Mouse (Mus musculus): ENCODE measurements around the gene Scamp3. TPM values are rescaled to one million over a fixed set of nuclear protein-coding genes. Genes with fewer than 3 reads are reported as not detected.
A peak's percentile ranks its signal among the peaks of the same experiment; 100 is the strongest.

Scamp3 gene
- polyA plus RNA-seq, 1 experiment from 2014 or later = 141 TPM

DNA sequence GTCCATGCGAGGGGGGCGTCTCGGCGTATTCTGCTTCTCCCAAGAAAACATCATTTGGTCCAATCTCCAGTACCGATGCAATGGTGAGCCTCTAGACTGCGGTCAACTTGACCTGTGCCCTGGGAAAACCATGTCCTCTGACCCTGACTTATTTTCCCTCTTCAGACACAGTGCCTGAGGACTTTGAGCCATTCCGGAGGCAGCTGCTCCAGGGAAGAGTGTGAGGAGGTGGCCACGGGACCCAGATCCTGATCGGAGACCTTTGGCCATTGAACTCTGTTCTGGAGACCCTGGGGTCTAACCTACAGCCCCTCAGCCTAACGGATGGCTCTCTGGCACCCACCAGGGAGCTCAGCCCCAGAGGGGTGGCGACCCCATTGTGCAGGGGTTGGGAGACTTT, 49.1 kb downstream of the Scamp3 start:
- Histone ChIP-seq H3K4me2 (ENCODE audit: low read depth, low read length) (0 out of 2 replicates have a peak overlapping the region, but pooled peaks have one; percentile 72), H3K4me1 (ENCODE audit: control insufficient read depth, insufficient read depth, low read length) (peaks cover 26% of the 10 kb centered on the region), H3K36me3 (ENCODE audit: control insufficient read depth, insufficient read depth, low read length) (no peaks in the 10 kb centered on the region), H3K27ac (ENCODE audit: low read length) (no peak overlapping the region), H3K4me3 (ENCODE audit: low read length) (no peak overlapping the region), H3K9me3 (ENCODE audit: control insufficient read depth, low read length) (no peaks in the 10 kb centered on the region), H3K9ac (ENCODE audit: low read depth, low read length) (no peak overlapping the region), H3K27me3 (replicated peaks; ENCODE audit: control insufficient read depth, insufficient read depth, low read length) (peaks cover 4% of the 10 kb centered on the region; the same call in 1 of the 2 replicates)
- WGBS = 34% methylated on average over 11 of the region's 11 CpGs
- ATAC-seq = no peak

DNA sequence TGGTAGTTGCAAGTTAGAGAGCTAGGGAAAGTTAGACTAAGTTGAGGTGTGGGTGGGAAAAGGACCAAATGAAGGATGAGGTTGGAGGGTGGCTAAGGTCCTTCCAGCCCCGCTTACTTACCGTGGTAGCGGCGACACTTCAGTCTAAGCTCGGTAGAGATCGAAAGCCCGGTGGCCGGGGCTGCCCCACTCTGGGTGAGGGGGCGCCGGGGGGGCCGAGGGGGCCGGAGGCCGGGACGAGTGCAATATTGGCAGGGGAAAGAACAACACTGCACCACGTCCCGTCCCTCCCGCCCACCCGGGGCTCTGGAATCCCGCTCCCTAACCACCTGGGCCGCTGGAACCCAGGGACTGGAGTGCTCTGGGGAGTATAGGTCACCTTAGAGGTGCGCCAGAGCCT, 49.6 kb downstream of the Scamp3 start, which contains the start of gene Mtx1:
Mtx1 (minus strand) TSS at position 189 of the 400 bp plus-strand sequence.
- no peaks in the 10 kb centered on the region for H3K9me3 ChIP-seq (ENCODE audit: control insufficient read depth, low read length)
- no peak; the same call in 1 of the 2 replicates for ATAC-seq
- WGBS = 9% methylated on average over 21 of the region's 21 CpGs
- peaks cover 26% of the 10 kb centered on the region for H3K4me1 ChIP-seq (ENCODE audit: control insufficient read depth, insufficient read depth, low read length)
- peak within 1 kb of the TSS; percentile 28; the same call in 1 of the 2 replicates for H3K27ac ChIP-seq (ENCODE audit: low read length)
- no peaks in the 10 kb centered on the region for H3K36me3 ChIP-seq (ENCODE audit: control insufficient read depth, insufficient read depth, low read length)
- H3K4me3 ChIP-seq (ENCODE audit: low read length) = peak within 1 kb of the TSS; percentile 47
- peaks cover 4% of the 10 kb centered on the region; the same call in 1 of the 2 replicates for H3K27me3 ChIP-seq (replicated peaks; ENCODE audit: control insufficient read depth, insufficient read depth, low read length)
- peak within 1 kb of the TSS; percentile 58 for H3K9ac ChIP-seq (ENCODE audit: low read depth, low read length)
- H3K4me2 ChIP-seq (ENCODE audit: low read depth, low read length) = peak within 1 kb of the TSS; percentile 72

GRCm38 (mm10) chr3:89227307-89228179, 50.3 kb downstream of the Scamp3 start:
- peak overlapping the region; percentile 72 for H3K4me2 ChIP-seq (ENCODE audit: low read depth, low read length)
- WGBS = 6% methylated on average over 41 of the region's 41 CpGs
- peak; percentile 61 for ATAC-seq
- peak overlapping the region; percentile 47 for H3K4me3 ChIP-seq (ENCODE audit: low read length)
- H3K27me3 ChIP-seq (replicated peaks; ENCODE audit: control insufficient read depth, insufficient read depth, low read length) = peaks cover 4% of the 10 kb centered on the region; the same call in 1 of the 2 replicates
- H3K4me1 ChIP-seq (ENCODE audit: control insufficient read depth, insufficient read depth, low read length) = peaks cover 29% of the 10 kb centered on the region
- H3K9me3 ChIP-seq (ENCODE audit: control insufficient read depth, low read length) = no peaks in the 10 kb centered on the region
- H3K9ac ChIP-seq (ENCODE audit: low read depth, low read length) = peak overlapping the region; percentile 58
- peak overlapping the region; percentile 28; the same call in 1 of the 2 replicates for H3K27ac ChIP-seq (ENCODE audit: low read length)
- no peaks in the 10 kb centered on the region for H3K36me3 ChIP-seq (ENCODE audit: control insufficient read depth, insufficient read depth, low read length)

DNA sequence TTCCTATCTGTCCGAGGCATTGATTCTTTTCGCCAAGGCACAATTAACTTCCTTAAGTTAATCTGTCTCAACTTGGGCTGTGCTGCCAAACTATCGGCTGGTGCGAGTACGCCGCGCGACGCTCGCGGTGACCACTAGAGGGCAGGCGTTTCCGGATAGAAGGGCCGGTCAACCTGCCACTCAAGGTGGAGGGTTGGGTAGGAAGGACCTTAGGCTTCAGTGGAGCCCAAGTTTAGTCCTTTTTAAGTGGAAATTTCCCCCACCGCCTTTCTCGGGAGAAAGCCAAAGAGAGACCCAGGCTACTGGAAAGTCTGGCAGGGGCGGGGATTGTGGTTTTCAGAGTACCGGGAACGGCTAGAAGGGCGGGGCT, 50.9 kb downstream of the Scamp3 start:
- Histone ChIP-seq H3K4me1 (ENCODE audit: control insufficient read depth, insufficient read depth, low read length) (peaks cover 35% of the 10 kb centered on the region), H3K4me2 (ENCODE audit: low read depth, low read length) (peak overlapping the region; percentile 72), H3K36me3 (ENCODE audit: control insufficient read depth, insufficient read depth, low read length) (no peaks in the 10 kb centered on the region), H3K4me3 (ENCODE audit: low read length) (peak overlapping the region; percentile 47), H3K27ac (ENCODE audit: low read length) (no peak overlapping the region), H3K9ac (ENCODE audit: low read depth, low read length) (peak overlapping the region; percentile 58), H3K27me3 (replicated peaks; ENCODE audit: control insufficient read depth, insufficient read depth, low read length) (peaks cover 4% of the 10 kb centered on the region; the same call in 1 of the 2 replicates), H3K9me3 (ENCODE audit: control insufficient read depth, low read length) (no peaks in the 10 kb centered on the region)
- under 1% methylated on average over 20 of the region's 20 CpGs for WGBS
- ATAC-seq = peak; percentile 61

GRCm38 (mm10) chr3:89228836-89229235, 51.6 kb downstream of the Scamp3 start, which contains the start of gene Muc1:
Gene Muc1, plus strand, starts transcription at chr3:89229057.
- H3K9ac ChIP-seq (ENCODE audit: low read depth, low read length) = peak within 1 kb of the TSS; percentile 58

DNA sequence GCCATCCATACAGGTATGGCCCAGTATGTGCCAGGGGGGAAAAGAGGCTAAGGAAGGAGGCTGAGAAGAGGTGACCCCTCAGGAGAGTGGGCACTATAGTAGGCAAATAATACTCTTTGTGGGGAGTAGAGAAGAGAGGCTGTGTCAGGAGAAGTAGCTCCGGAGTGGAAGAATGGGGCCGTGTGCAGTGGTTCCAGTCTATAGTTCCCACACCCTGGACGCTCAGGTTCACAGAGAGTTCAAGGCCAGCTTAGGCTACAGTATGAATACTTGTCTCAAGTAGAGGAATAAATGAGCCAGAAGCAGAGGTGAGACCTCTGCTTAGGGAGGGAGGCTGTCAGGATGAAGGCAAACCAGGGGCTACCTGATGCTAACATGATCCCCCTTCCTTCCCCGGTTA, 52.0 kb downstream of the Scamp3 start:
- ATAC-seq = 0 out of 2 replicates have a peak, but pooled peaks have one; percentile 2
- Histone ChIP-seq H3K27ac (ENCODE audit: low read length) (no peak overlapping the region), H3K36me3 (ENCODE audit: control insufficient read depth, insufficient read depth, low read length) (no peaks in the 10 kb centered on the region), H3K27me3 (replicated peaks; ENCODE audit: control insufficient read depth, insufficient read depth, low read length) (peaks cover 4% of the 10 kb centered on the region; the same call in 1 of the 2 replicates), H3K4me2 (ENCODE audit: low read depth, low read length) (peak overlapping the region; percentile 72), H3K9me3 (ENCODE audit: control insufficient read depth, low read length) (no peaks in the 10 kb centered on the region), H3K4me1 (ENCODE audit: control insufficient read depth, insufficient read depth, low read length) (peaks cover 45% of the 10 kb centered on the region), H3K4me3 (ENCODE audit: low read length) (0 out of 2 replicates have a peak overlapping the region, but pooled peaks have one; percentile 8), H3K9ac (ENCODE audit: low read depth, low read length) (peak overlapping the region; percentile 58)
- 48% methylated on average over 4 of the region's 4 CpGs for WGBS

More at GRCm38 (mm10) chr3:89228836-89229235, 51.6 kb downstream of the Scamp3 start, which contains the start of gene Muc1:
- peaks cover 4% of the 10 kb centered on the region; the same call in 1 of the 2 replicates for H3K27me3 ChIP-seq (replicated peaks; ENCODE audit: control insufficient read depth, insufficient read depth, low read length)
- peak within 1 kb of the TSS; percentile 72 for H3K4me2 ChIP-seq (ENCODE audit: low read depth, low read length)
- WGBS = 24% methylated on average over 10 of the region's 10 CpGs
- no peak within 1 kb of the TSS for H3K27ac ChIP-seq (ENCODE audit: low read length)
- no peaks in the 10 kb centered on the region for H3K9me3 ChIP-seq (ENCODE audit: control insufficient read depth, low read length)
- H3K36me3 ChIP-seq (ENCODE audit: control insufficient read depth, insufficient read depth, low read length) = no peaks in the 10 kb centered on the region
- peaks cover 42% of the 10 kb centered on the region for H3K4me1 ChIP-seq (ENCODE audit: control insufficient read depth, insufficient read depth, low read length)
- peak within 1 kb of the TSS; percentile 47 for H3K4me3 ChIP-seq (ENCODE audit: low read length)
- ATAC-seq = peak; percentile 22; the same call in 1 of the 2 replicates

DNA sequence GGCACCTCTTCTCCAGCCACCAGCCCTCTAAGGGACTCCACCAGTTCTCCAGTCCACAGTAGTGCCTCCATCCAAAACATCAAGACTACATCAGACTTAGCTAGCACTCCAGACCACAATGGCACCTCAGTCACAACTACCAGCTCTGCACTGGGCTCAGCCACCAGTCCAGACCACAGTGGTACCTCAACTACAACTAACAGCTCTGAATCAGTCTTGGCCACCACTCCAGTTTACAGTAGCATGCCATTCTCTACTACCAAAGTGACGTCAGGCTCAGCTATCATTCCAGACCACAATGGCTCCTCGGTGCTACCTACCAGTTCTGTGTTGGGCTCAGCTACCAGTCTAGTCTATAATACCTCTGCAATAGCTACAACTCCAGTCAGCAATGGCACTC, 53.3 kb downstream of the Scamp3 start:
- Histone ChIP-seq H3K4me1 (ENCODE audit: control insufficient read depth, insufficient read depth, low read length) (peaks cover 46% of the 10 kb centered on the region), H3K27me3 (replicated peaks; ENCODE audit: control insufficient read depth, insufficient read depth, low read length) (peaks cover 4% of the 10 kb centered on the region; the same call in 1 of the 2 replicates), H3K9ac (ENCODE audit: low read depth, low read length) (no peak overlapping the region), H3K36me3 (ENCODE audit: control insufficient read depth, insufficient read depth, low read length) (no peaks in the 10 kb centered on the region), H3K9me3 (ENCODE audit: control insufficient read depth, low read length) (no peaks in the 10 kb centered on the region), H3K27ac (ENCODE audit: low read length) (no peak overlapping the region), H3K4me2 (ENCODE audit: low read depth, low read length) (no peak overlapping the region), H3K4me3 (ENCODE audit: low read length) (no peak overlapping the region)
- 90% methylated on average over 2 of the region's 2 CpGs for WGBS
- no peak for ATAC-seq

DNA sequence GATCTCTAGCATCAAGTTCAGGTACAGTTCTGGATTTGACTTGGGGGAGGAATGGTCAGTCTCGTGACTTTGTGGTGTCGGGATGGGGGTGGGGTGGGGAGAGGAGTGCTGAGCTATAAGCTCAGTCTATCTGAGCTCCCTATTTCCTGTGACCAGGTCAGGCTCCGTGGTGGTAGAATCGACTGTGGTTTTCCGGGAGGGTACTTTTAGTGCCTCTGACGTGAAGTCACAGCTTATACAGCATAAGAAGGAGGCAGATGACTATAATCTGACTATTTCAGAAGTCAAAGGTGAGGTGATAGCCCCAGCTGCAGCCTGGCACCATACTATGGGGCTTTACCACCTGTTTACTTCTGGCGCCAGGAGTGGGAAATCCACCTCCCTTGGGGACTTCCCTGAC, 54.1 kb downstream of the Scamp3 start:
- no peaks in the 10 kb centered on the region; the same call in 1 of the 2 replicates for H3K36me3 ChIP-seq (ENCODE audit: control insufficient read depth, insufficient read depth, low read length)
- H3K27me3 ChIP-seq (replicated peaks; ENCODE audit: control insufficient read depth, insufficient read depth, low read length) = peaks cover 4% of the 10 kb centered on the region; the same call in 1 of the 2 replicates
- WGBS = 70% methylated on average over 7 of the region's 7 CpGs
- no peak overlapping the region for H3K4me2 ChIP-seq (ENCODE audit: low read depth, low read length)
- no peak overlapping the region for H3K27ac ChIP-seq (ENCODE audit: low read length)
- H3K4me3 ChIP-seq (ENCODE audit: low read length) = no peak overlapping the region
- no peak for ATAC-seq
- no peaks in the 10 kb centered on the region for H3K9me3 ChIP-seq (ENCODE audit: control insufficient read depth, low read length)
- H3K9ac ChIP-seq (ENCODE audit: low read depth, low read length) = no peak overlapping the region
- peaks cover 44% of the 10 kb centered on the region for H3K4me1 ChIP-seq (ENCODE audit: control insufficient read depth, insufficient read depth, low read length)

DNA sequence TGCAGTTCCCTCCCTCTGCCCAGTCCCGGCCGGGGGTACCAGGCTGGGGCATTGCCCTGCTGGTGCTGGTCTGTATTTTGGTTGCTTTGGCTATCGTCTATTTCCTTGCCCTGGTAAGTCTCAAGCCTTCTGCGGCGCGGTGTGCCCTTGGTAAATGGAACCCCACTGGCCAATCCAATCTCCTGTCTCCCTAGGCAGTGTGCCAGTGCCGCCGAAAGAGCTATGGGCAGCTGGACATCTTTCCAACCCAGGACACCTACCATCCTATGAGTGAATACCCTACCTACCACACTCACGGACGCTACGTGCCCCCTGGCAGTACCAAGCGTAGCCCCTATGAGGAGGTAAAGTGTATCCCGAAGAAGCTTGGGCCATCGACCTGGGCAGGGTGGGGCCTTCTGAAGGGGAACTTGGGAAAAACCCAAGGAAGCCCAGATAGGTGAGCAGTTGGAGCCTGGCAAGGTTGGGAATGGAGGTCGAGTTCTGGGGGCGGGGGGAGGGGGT, 54.6 kb downstream of the Scamp3 start:
- H3K36me3 ChIP-seq (ENCODE audit: control insufficient read depth, insufficient read depth, low read length) = no peaks in the 10 kb centered on the region; the same call in 1 of the 2 replicates
- no peak overlapping the region for H3K4me3 ChIP-seq (ENCODE audit: low read length)
- no peak for ATAC-seq
- H3K4me1 ChIP-seq (ENCODE audit: control insufficient read depth, insufficient read depth, low read length) = peaks cover 39% of the 10 kb centered on the region
- 73% methylated on average over 16 of the region's 16 CpGs for WGBS
- no peaks in the 10 kb centered on the region for H3K9me3 ChIP-seq (ENCODE audit: control insufficient read depth, low read length)
- no peak overlapping the region for H3K9ac ChIP-seq (ENCODE audit: low read depth, low read length)
- H3K27ac ChIP-seq (ENCODE audit: low read length) = no peak overlapping the region
- H3K27me3 ChIP-seq (replicated peaks; ENCODE audit: control insufficient read depth, insufficient read depth, low read length) = 0 out of 2 replicates have a peak, but pooled peaks cover 4% of the 10 kb centered on the region
- H3K4me2 ChIP-seq (ENCODE audit: low read depth, low read length) = no peak overlapping the region

All from intestine, embryonic 16.5 days (tissue).